Mouse (Mus musculus) bone marrow macrophage, adult 2 months (primary cell): ENCODE measurements around the gene Tmub2.

ENCODE experiments used
- CTCF ChIP-seq: IDR thresholded peaks from 2 replicates; pipeline ENCODE4 v1.5.1; 2012; ENCODE audit warnings: low read depth, mild to moderate bottlenecking, low read length, moderate library complexity
- POLR2A ChIP-seq: IDR thresholded peaks from 2 replicates; pipeline ENCODE4 v1.6.1; 2012; ENCODE audit warnings: mild to moderate bottlenecking, low read depth, low read length, borderline replicate concordance

DNA sequence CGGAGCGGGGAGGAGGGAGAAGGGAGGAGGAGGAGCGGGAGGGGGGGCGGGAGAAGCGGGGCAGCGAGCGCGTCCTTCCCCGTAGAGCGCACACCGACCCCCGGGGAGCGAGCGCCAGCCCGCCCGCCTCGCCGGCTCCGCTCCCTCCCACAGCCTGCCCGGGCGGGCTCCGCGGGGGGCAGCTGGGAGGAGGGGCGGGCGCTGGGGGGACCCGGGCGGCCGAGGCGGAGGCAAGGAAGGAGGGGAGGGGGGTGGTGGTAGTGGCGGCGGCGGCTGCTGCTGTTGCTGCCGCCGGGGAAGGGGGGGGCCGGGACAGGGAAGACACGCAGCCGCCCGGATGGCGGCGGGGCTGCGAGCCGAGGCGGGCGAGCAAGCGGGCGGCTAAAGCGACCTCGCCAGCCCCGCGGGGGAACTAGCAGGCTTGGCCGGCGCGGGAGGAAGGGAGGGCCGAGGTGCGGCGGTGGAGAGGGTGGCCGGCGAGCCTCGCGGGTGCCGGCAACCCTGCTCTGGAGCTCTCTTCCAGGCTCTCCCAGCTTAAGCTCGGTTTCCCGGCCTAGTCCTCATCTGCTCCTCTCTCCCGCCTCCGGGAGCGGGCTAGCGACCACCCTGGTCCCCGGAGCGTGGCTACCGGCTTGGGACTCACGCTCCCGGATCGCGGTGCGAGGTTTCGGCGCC is 33.3 kb downstream of the Tmub2 start:
- no peak for TF ChIP-seq CTCF
- no peak for TF ChIP-seq POLR2A
